Comparison of ENCODE assay signal across 19 mouse cellular contexts in the genomic region with DNA sequence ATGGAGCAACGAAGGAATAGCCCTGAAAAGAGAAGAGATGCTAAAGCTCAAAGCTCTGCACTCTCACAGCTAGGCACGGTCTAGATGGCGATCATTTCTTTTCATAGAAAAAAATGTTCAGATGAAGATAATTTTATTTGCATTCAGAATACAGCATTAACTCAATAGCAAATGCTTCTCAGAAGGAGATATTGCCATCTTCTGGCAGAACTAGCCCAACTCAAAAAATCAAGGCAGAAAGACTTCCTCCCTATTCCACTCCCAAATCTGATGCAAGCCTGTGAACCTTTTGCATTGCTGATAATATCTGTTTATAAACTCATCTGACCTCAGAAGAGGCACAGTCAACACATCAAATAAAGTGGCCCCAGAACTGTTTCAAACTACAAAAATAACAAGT. TPM values are rescaled to one million over a fixed set of nuclear protein-coding genes. Genes with fewer than 3 reads are reported as not detected.
DNase-seq lines count a peak whose midpoint lies in the region; ATAC-seq and TF ChIP-seq lines count a peak whose summit lies in the region.
"Had no signal": no experiment of that assay in that cellular context is flagged by ENCODE, and none has a peak within 500 bp of the region (broad histone marks: within the 10 kb centered on the region; RNA-seq: fewer than 3 reads in every experiment).

No protein-coding gene starts in this region.

- peak; percentile 67 for TF ChIP-seq CTCF in heart, adult 2 months (IDR thresholded peaks at IDR 0.05)
- TF ChIP-seq CTCF in lung, embryonic 14.5 days (IDR thresholded peaks at IDR 0.05; ENCODE audit: low read depth), result no peak
- peak in 1 of 3 experiments; percentile 49; a peak in 2 of 6 replicates for TF ChIP-seq CTCF in MEL (IDR thresholded peaks at IDR 0.05 in 2 of 3, conservative IDR thresholded peaks at IDR 0.05 in 1 of 3; ENCODE audit: control insufficient read depth in 1 of 3, insufficient read depth in 1 of 3, low read depth in 2 of 3, low read length in 3 of 3, poor library complexity in 1 of 3, severe bottlenecking in 1 of 3)
- TF ChIP-seq CTCF in cortical plate, adult 2 months (IDR thresholded peaks at IDR 0.05; ENCODE audit: extremely low read depth, insufficient read depth, low read length), result no peak

- DNase-seq in heart, adult 2 months, result no peak
- DNase-seq in lung, embryonic 14.5 days, result peak; percentile 14
- no peak for DNase-seq in lung, postnatal 10 days
- peak; percentile 10 for DNase-seq in MEL (ENCODE audit: low read depth, low spot score)
- DNase-seq: adrenal gland, adult 8-10 months; cerebellum, adult 11-12 months; kidney, postnatal 14 days; right cerebral cortex, postnatal 25 days; thymus, postnatal 36 days had no signal

- no peak overlapping the region for H3K27ac ChIP-seq in heart, adult 2 months
- no peak overlapping the region for H3K27ac ChIP-seq in heart, embryonic 12.5 days (ENCODE audit: poor library complexity, severe bottlenecking)
- no peak overlapping the region for H3K27ac ChIP-seq in lung, embryonic 14.5 days (ENCODE audit: low read depth)
- H3K27ac ChIP-seq in MEL (ENCODE audit: control insufficient read depth, low read depth, low read length), result no peak overlapping the region
- H3K27ac ChIP-seq in cortical plate, adult 2 months (ENCODE audit: insufficient read depth, low read length), result peak overlapping the region; percentile 54; the same call in 1 of the 2 replicates
- H3K27ac ChIP-seq: embryonic facial prominence, embryonic 12.5 days; heart, embryonic 13.5 days; hindbrain, embryonic 10.5 days; intestine, embryonic 15.5 days; macrophage; midbrain, embryonic 12.5 days had no signal

- no peaks in the 10 kb centered on the region; the same call in 1 of the 2 replicates for H3K4me1 ChIP-seq in heart, adult 2 months (ENCODE audit: control insufficient read depth, insufficient read depth, low read length)
- no peaks in the 10 kb centered on the region for H3K4me1 ChIP-seq in heart, embryonic 12.5 days (replicated peaks)
- no peaks in the 10 kb centered on the region for H3K4me1 ChIP-seq in lung, embryonic 14.5 days (ENCODE audit: insufficient read depth)
- peaks cover 0 to 5% of the 10 kb centered on the region in 2 experiments; a peak in 2 of 4 replicates for H3K4me1 ChIP-seq in MEL (ENCODE audit: control insufficient read depth in 1 of 2, insufficient read depth in 2 of 2, low read length in 2 of 2)
- H3K4me1 ChIP-seq in cortical plate, adult 2 months (ENCODE audit: control insufficient read depth, insufficient read depth, low read length), result peaks cover 3% of the 10 kb centered on the region
- H3K4me1 ChIP-seq: embryonic facial prominence, embryonic 12.5 days; heart, embryonic 13.5 days; hindbrain, embryonic 10.5 days; intestine, embryonic 15.5 days; midbrain, embryonic 12.5 days had no signal

- H3K9ac ChIP-seq in heart, adult 2 months (ENCODE audit: low read depth, low read length), result no peak overlapping the region
- no peak overlapping the region for H3K9ac ChIP-seq in heart, embryonic 12.5 days
- H3K9ac ChIP-seq in lung, embryonic 14.5 days, result no peak overlapping the region
- H3K9ac ChIP-seq in MEL (ENCODE audit: control insufficient read depth, low read depth, low read length, poor library complexity, severe bottlenecking), result no peak overlapping the region
- H3K9ac ChIP-seq: embryonic facial prominence, embryonic 12.5 days; heart, embryonic 13.5 days; intestine, embryonic 15.5 days; midbrain, embryonic 12.5 days had no signal

- peaks cover 2% of the 10 kb centered on the region; the same call in 1 of the 2 replicates for H3K36me3 ChIP-seq in heart, adult 2 months (ENCODE audit: control insufficient read depth, insufficient read depth, low read length)
- H3K36me3 ChIP-seq in heart, embryonic 12.5 days, result 0 out of 2 replicates have a peak, but pooled peaks cover 3% of the 10 kb centered on the region
- 0 out of 2 replicates have a peak, but pooled peaks cover 3% of the 10 kb centered on the region for H3K36me3 ChIP-seq in lung, embryonic 14.5 days (ENCODE audit: insufficient read depth)
- no peaks in the 10 kb centered on the region for H3K36me3 ChIP-seq in MEL (ENCODE audit: control insufficient read depth in 1 of 2, insufficient read depth in 2 of 2, low read length in 2 of 2)
- H3K36me3 ChIP-seq: hindbrain, embryonic 10.5 days; intestine, embryonic 15.5 days had no signal

- peak; percentile 58 for TF ChIP-seq RAD21 in MEL (IDR thresholded peaks at IDR 0.05; ENCODE audit: low read depth, low read length)

- H3K4me3 ChIP-seq in heart, adult 2 months, result no peak overlapping the region
- no peak overlapping the region for H3K4me3 ChIP-seq in heart, embryonic 12.5 days
- no peak overlapping the region for H3K4me3 ChIP-seq in lung, embryonic 14.5 days (ENCODE audit: low read depth, low read length)
- no peak overlapping the region for H3K4me3 ChIP-seq in MEL (ENCODE audit: control insufficient read depth in 1 of 2, insufficient read depth in 1 of 2, low read depth in 2 of 2, low read length in 2 of 2)
- no peak overlapping the region for H3K4me3 ChIP-seq in cortical plate, adult 2 months (ENCODE audit: insufficient read depth, low read length)
- H3K4me3 ChIP-seq: embryonic facial prominence, embryonic 12.5 days; heart, embryonic 13.5 days; hindbrain, embryonic 10.5 days; intestine, embryonic 15.5 days; midbrain, embryonic 12.5 days had no signal

- WGBS in heart, adult 2 months, result 74% methylated on average over 3 of the region's 3 CpGs
- WGBS in heart, embryonic 12.5 days, result 86% methylated on average over 3 of the region's 3 CpGs
- whole genome bisulfite sequencing in lung, embryonic 14.5 days, result 84% methylated on average over 3 of the region's 3 CpGs

- no peak for ATAC-seq in heart, embryonic 12.5 days (ENCODE audit: insufficient number of reproducible peaks, low FRiP score)
- ATAC-seq in lung, embryonic 14.5 days (ENCODE audit: insufficient read depth), result no peak
- no peak for ATAC-seq in erythroid progenitor cell, adult 5-6 weeks (replicated peaks; ENCODE audit: low FRiP score, poor library complexity, severe bottlenecking)
- no peak for ATAC-seq in monocyte, adult 5-6 weeks (replicated peaks; ENCODE audit: insufficient number of reproducible peaks, low FRiP score, low TSS enrichment, poor library complexity, severe bottlenecking)
- ATAC-seq: intestine, embryonic 15.5 days had no signal

- no peaks in the 10 kb centered on the region for H3K79me2 ChIP-seq in heart, adult 2 months (replicated peaks; ENCODE audit: control insufficient read depth, insufficient read depth, low read length)
- no peaks in the 10 kb centered on the region for H3K79me2 ChIP-seq in MEL (ENCODE audit: control insufficient read depth, insufficient read depth, low read length, poor library complexity)

- intact Hi-C loops in heart, adult 2 months (cut with DNase I), result loop anchor here (5.0 to 10.0 kb wide), 4 partner anchors 33 to 391 kb away; partner anchors contain the start of gene Ttc7b

- TF ChIP-seq EP300 in heart, adult 2 months (IDR thresholded peaks at IDR 0.05; ENCODE audit: insufficient read depth, low read depth, low read length), result no peak
- no peak for TF ChIP-seq EP300 in MEL (IDR thresholded peaks at IDR 0.05; ENCODE audit: low read depth in 1 of 2, low read length in 2 of 2)

- H3K9me3 ChIP-seq in heart, embryonic 12.5 days (replicated peaks), result no peaks in the 10 kb centered on the region
- H3K9me3 ChIP-seq in lung, embryonic 14.5 days (ENCODE audit: low read depth, low read length), result no peaks in the 10 kb centered on the region
- no peaks in the 10 kb centered on the region for H3K9me3 ChIP-seq in MEL (replicated peaks; ENCODE audit: insufficient read depth, low read length)
- H3K9me3 ChIP-seq: embryonic facial prominence, embryonic 12.5 days; heart, embryonic 13.5 days; hindbrain, embryonic 10.5 days; intestine, embryonic 15.5 days; midbrain, embryonic 12.5 days had no signal

- no peaks in the 10 kb centered on the region for H3K27me3 ChIP-seq in heart, adult 2 months (ENCODE audit: control insufficient read depth, insufficient read depth, low read length)
- H3K27me3 ChIP-seq in heart, embryonic 12.5 days (replicated peaks), result no peaks in the 10 kb centered on the region
- no peaks in the 10 kb centered on the region for H3K27me3 ChIP-seq in lung, embryonic 14.5 days (ENCODE audit: insufficient read depth, low read length)
- H3K27me3 ChIP-seq in MEL (ENCODE audit: control insufficient read depth in 1 of 2, insufficient read depth in 2 of 2, low read length in 2 of 2), result no peaks in the 10 kb centered on the region
- H3K27me3 ChIP-seq: embryonic facial prominence, embryonic 12.5 days; heart, embryonic 13.5 days; intestine, embryonic 15.5 days; midbrain, embryonic 12.5 days had no signal

- no peak overlapping the region for H3K4me2 ChIP-seq in heart, embryonic 12.5 days
- no peak overlapping the region for H3K4me2 ChIP-seq in lung, embryonic 14.5 days
- H3K4me2 ChIP-seq: embryonic facial prominence, embryonic 12.5 days; heart, embryonic 13.5 days; intestine, embryonic 15.5 days; midbrain, embryonic 12.5 days had no signal

- no peak for TF ChIP-seq POLR2A in heart, adult 2 months (IDR thresholded peaks at IDR 0.05; ENCODE audit: insufficient read depth, low read depth, low read length)
- TF ChIP-seq POLR2A in MEL (IDR thresholded peaks at IDR 0.05; ENCODE audit: control insufficient read depth in 1 of 2, insufficient read depth in 1 of 2, low read depth in 1 of 2, low read length in 2 of 2, poor library complexity in 1 of 2), result no peak
- no peak for TF ChIP-seq POLR2A in cortical plate, adult 2 months (IDR thresholded peaks at IDR 0.05; ENCODE audit: extremely low read depth, insufficient read depth, low read length)

TF ChIP-seq in MEL, 35 proteins besides CTCF, POLR2A, EP300 and RAD21 (continues in another document):
- no peak for TF ChIP-seq UBTF (IDR thresholded peaks at IDR 0.05; ENCODE audit: borderline replicate concordance, insufficient read depth, low read depth, low read length)
- no peak for TF ChIP-seq USF1 (IDR thresholded peaks at IDR 0.05; ENCODE audit: low read depth, low read length)
- TF ChIP-seq ELF1 (IDR thresholded peaks at IDR 0.05; ENCODE audit: low read depth, low read length), result no peak
- TF ChIP-seq MAX (IDR thresholded peaks at IDR 0.05; ENCODE audit: low read length), result no peak
- no peak for TF ChIP-seq HCFC1 (IDR thresholded peaks at IDR 0.05; ENCODE audit: low read depth, low read length)
- TF ChIP-seq GATA1 (IDR thresholded peaks at IDR 0.05; ENCODE audit: low read depth, low read length), result no peak

RNA-seq across cellular contexts. Expression of gene Ttc7b, which starts 55.1 kb away (rescaled TPM):
- total RNA-seq in heart, adult 2 months (2021), result 10 to 100 TPM; 71.6 to 82.0 TPM
- polyA plus RNA-seq in heart, adult 2 months (2012; rRNA removed), result 84.4 and 113 TPM in 2 replicates
- 6.9 and 7.6 TPM in 2 replicates for polyA plus RNA-seq in heart, embryonic 12.5 days (2016; fragmentation: Nextera tagmentation; extraction: Ambion mirVana)
- 6.3 and 8.1 TPM in 2 replicates for polyA plus RNA-seq in lung, embryonic 14.5 days (2014; fragmentation: Nextera tagmentation; extraction: Ambion mirVana)
- 9.8 and 11.7 TPM in 2 replicates for total RNA-seq in MEL (2012; rRNA removed)
- 10 to 100 TPM in 1 of 2 experiments, not detected in 1; 23.7 TPM for polyA plus RNA-seq in MEL (2012; ENCODE audit: insufficient read depth in 1 of 2, insufficient read length in 2 of 2, low read depth in 1 of 2, low replicate concordance in 2 of 2, missing spikeins in 1 of 2)
- polyA plus RNA-seq in cortical plate, adult 2 months (2012; rRNA removed), result 221 and 228 TPM in 2 replicates
- 3.6 and 13.4 TPM in 2 replicates for total RNA-seq in erythroid progenitor cell, adult 5-6 weeks (2015; ENCODE audit: low replicate concordance)
- 3.0 and 6.2 TPM in 2 replicates for total RNA-seq in erythroid progenitor cell, adult 5-6 weeks (2017; ENCODE audit: low replicate concordance)
- total RNA-seq in monocyte, adult 5-6 weeks (2017), result 35.7 to 65.7 TPM (median 49.1 TPM) in 3 replicates

Comparison
In these comparisons a context has a peak if more than half of its experiments do, and no peak if none do; other contexts are left out.
1. DNase-seq: peak in lung, embryonic 14.5 days (single experiment) and MEL (single experiment); none in heart, adult 2 months (0 of 2) and lung, postnatal 10 days (single experiment).